Mouse (Mus musculus): ENCODE data around the gene Shq1. TPM values are rescaled to one million over a fixed set of nuclear protein-coding genes. Genes with fewer than 3 reads are reported as not detected.

The Shq1 gene
- total and polyA plus RNA-seq, 2 experiments from 2014 or later: 3.7 to 4.3 TPM

GRCm38 (mm10) chr6:100520558-100521099, 150.3 kb downstream of the Shq1 start:
- Histone ChIP-seq H3K27ac (ENCODE audit: low read depth, low read length) (no peak overlapping the region), H3K27me3 (ENCODE audit: insufficient read depth, low read length) (peaks cover 15% of the 10 kb centered on the region), H3K9me3 (ENCODE audit: low read length) (no peaks in the 10 kb centered on the region), H3K36me3 (ENCODE audit: insufficient read depth, low read length) (no peaks in the 10 kb centered on the region), H3K4me1 (ENCODE audit: insufficient read depth, low read length) (peaks cover 12% of the 10 kb centered on the region; the same call in 1 of the 2 replicates), H3K4me3 (ENCODE audit: low read depth, low read length) (no peak overlapping the region), H3K9ac (replicated peaks; ENCODE audit: low read length, poor library complexity, severe bottlenecking) (no peak overlapping the region), H3K4me2 (ENCODE audit: low read depth, low read length, poor library complexity, severe bottlenecking) (no peak overlapping the region)
- DNase-seq (ENCODE audit: low spot score) (no peak), ATAC-seq (ENCODE audit: low FRiP score) (no peak)
- 84% methylated on average over 5 of the region's 5 CpGs for WGBS
- no peak for TF ChIP-seq CTCF (IDR thresholded peaks at IDR 0.05)

DNA sequence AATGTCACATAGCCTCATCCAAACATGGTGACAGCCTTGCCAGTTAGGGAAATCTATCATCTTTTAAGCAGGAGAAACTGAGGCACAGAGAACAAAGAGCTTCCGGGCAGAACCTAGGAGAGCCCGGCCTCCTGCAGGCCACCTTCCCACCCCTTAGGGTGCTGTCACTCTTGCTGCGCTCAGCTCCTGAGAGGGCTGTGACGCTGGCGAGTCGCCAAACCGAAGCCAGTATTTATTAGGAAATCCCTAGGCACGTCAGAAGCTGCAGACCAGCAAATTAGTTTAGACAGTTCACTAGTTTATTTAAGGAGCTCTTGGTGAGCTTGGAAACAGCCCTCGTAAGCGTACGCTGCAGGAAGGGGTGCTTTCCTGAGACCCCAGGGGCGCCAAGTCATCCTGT, 151.1 kb downstream of the Shq1 start:
- H3K4me2 ChIP-seq (ENCODE audit: low read depth, low read length, poor library complexity, severe bottlenecking): no peak overlapping the region
- no peaks in the 10 kb centered on the region for H3K9me3 ChIP-seq (ENCODE audit: low read length)
- H3K27me3 ChIP-seq (ENCODE audit: insufficient read depth, low read length): peaks cover 15% of the 10 kb centered on the region
- no peak overlapping the region for H3K4me3 ChIP-seq (ENCODE audit: low read depth, low read length)
- no peak overlapping the region for H3K9ac ChIP-seq (replicated peaks; ENCODE audit: low read length, poor library complexity, severe bottlenecking)
- H3K36me3 ChIP-seq (ENCODE audit: insufficient read depth, low read length): no peaks in the 10 kb centered on the region
- no peak for ATAC-seq (ENCODE audit: low FRiP score)
- no peak overlapping the region for H3K27ac ChIP-seq (ENCODE audit: low read depth, low read length)
- TF ChIP-seq CTCF (IDR thresholded peaks at IDR 0.05): no peak
- 31% methylated on average over 12 of the region's 12 CpGs for WGBS
- peaks cover 12% of the 10 kb centered on the region; the same call in 1 of the 2 replicates for H3K4me1 ChIP-seq (ENCODE audit: insufficient read depth, low read length)
- DNase-seq (ENCODE audit: low spot score): no peak

Other genes with a start within 250 kb of the Shq1 start
- gene Gxylt2, start 33.6 kb upstream of the Shq1 start, total RNA-seq (2014; rRNA removed): 3.1 and 3.2 TPM in 2 replicates
- 1.8 and 2.0 TPM in 2 replicates for gene Gxylt2, start 33.6 kb upstream of the Shq1 start, polyA plus RNA-seq (2015; fragmentation: Nextera tagmentation; extraction: Ambion mirVana)
- 32.7 and 39.0 TPM in 2 replicates for gene Ppp4r2, start 162.5 kb upstream of the Shq1 start, total RNA-seq (2014; rRNA removed)
- gene Ppp4r2, start 162.5 kb upstream of the Shq1 start, polyA plus RNA-seq (2015; fragmentation: Nextera tagmentation; extraction: Ambion mirVana): 8.4 and 10.0 TPM in 2 replicates

All from midbrain, postnatal 0 days (tissue).